Mouse (Mus musculus): ENCODE results near the gene Elf2. TPM values are rescaled to one million over a fixed set of nuclear protein-coding genes. Genes with fewer than 3 reads are reported as not detected.
A peak's percentile ranks its signal among the peaks of the same experiment; 100 is the strongest.

The Elf2 gene
- 50.3 and 51.3 TPM in 2 replicates for polyA plus RNA-seq (2015; fragmentation: Nextera tagmentation; extraction: Ambion mirVana)

GRCm38 (mm10) chr3:51340552-51341267 lies at the start of gene Elf2:
Gene Elf2, minus strand, starts transcription at chr3:51340663.
- Histone ChIP-seq H3K9me3 (no peaks in the 10 kb centered on the region), H3K4me2 (replicated peaks) (peak within 1 kb of the TSS; percentile 76), H3K27me3 (no peaks in the 10 kb centered on the region), H3K36me3 (no peaks in the 10 kb centered on the region), H3K9ac (replicated peaks) (peak within 1 kb of the TSS; percentile 96), H3K4me1 (replicated peaks) (peaks cover 19% of the 10 kb centered on the region), H3K4me3 (replicated peaks) (peak within 1 kb of the TSS; percentile 93), H3K27ac (peak within 1 kb of the TSS; percentile 99)
- under 1% methylated on average over 83 of the region's 87 CpGs for WGBS
- peak; percentile 82 for ATAC-seq

GRCm38 (mm10) chr3:51388904-51389303 lies 48.4 kb upstream of the Elf2 start:
- H3K4me2 ChIP-seq (replicated peaks), result peak overlapping the region; percentile 39
- WGBS, result 12% methylated on average over 13 of the region's 13 CpGs
- no peaks in the 10 kb centered on the region for H3K9me3 ChIP-seq
- no peak overlapping the region for H3K27ac ChIP-seq
- H3K27me3 ChIP-seq, result peaks cover 5% of the 10 kb centered on the region; the same call in 1 of the 2 replicates
- H3K36me3 ChIP-seq, result no peaks in the 10 kb centered on the region
- H3K9ac ChIP-seq (replicated peaks), result 0 out of 2 replicates have a peak overlapping the region, but pooled peaks have one; percentile 29
- H3K4me1 ChIP-seq (replicated peaks), result peaks cover 14% of the 10 kb centered on the region
- H3K4me3 ChIP-seq (replicated peaks), result 0 out of 2 replicates have a peak overlapping the region, but pooled peaks have one; percentile 5
- peak; percentile 45; the same call in 1 of the 2 replicates for ATAC-seq

GRCm38 (mm10) chr3:51387868-51388381 lies 47.5 kb upstream of the Elf2 start:
- H3K9ac ChIP-seq (replicated peaks), result no peak overlapping the region

GRCm38 (mm10) chr3:51387134-51387451 lies 46.6 kb upstream of the Elf2 start:
- WGBS, result 75% methylated on average over 3 of the region's 3 CpGs
- no peak for ATAC-seq

More at GRCm38 (mm10) chr3:51387868-51388381, 47.5 kb upstream of the Elf2 start:
- 52% methylated on average over 8 of the region's 8 CpGs for WGBS
- H3K4me3 ChIP-seq (replicated peaks), result no peak overlapping the region
- ATAC-seq, result no peak
- no peak overlapping the region for H3K27ac ChIP-seq
- no peak overlapping the region for H3K4me2 ChIP-seq (replicated peaks)
- H3K4me1 ChIP-seq (replicated peaks), result peaks cover 24% of the 10 kb centered on the region
- H3K27me3 ChIP-seq, result peaks cover 5% of the 10 kb centered on the region; the same call in 1 of the 2 replicates
- no peaks in the 10 kb centered on the region for H3K36me3 ChIP-seq
- no peaks in the 10 kb centered on the region for H3K9me3 ChIP-seq

GRCm38 (mm10) chr3:51386441-51387133 lies 46.1 kb upstream of the Elf2 start:
- H3K4me2 ChIP-seq (replicated peaks), result no peak overlapping the region
- no peak overlapping the region for H3K4me3 ChIP-seq (replicated peaks)
- ATAC-seq, result no peak
- no peak overlapping the region for H3K27ac ChIP-seq
- H3K9ac ChIP-seq (replicated peaks), result no peak overlapping the region
- no peaks in the 10 kb centered on the region for H3K9me3 ChIP-seq
- peaks cover 5% of the 10 kb centered on the region; the same call in 1 of the 2 replicates for H3K27me3 ChIP-seq
- H3K36me3 ChIP-seq, result no peaks in the 10 kb centered on the region
- 37% methylated on average over 12 of the region's 12 CpGs for WGBS
- H3K4me1 ChIP-seq (replicated peaks), result peaks cover 24% of the 10 kb centered on the region

More at GRCm38 (mm10) chr3:51387134-51387451, 46.6 kb upstream of the Elf2 start:
- H3K36me3 ChIP-seq, result no peaks in the 10 kb centered on the region
- no peak overlapping the region for H3K27ac ChIP-seq
- H3K9ac ChIP-seq (replicated peaks), result no peak overlapping the region
- peaks cover 24% of the 10 kb centered on the region for H3K4me1 ChIP-seq (replicated peaks)
- H3K27me3 ChIP-seq, result peaks cover 5% of the 10 kb centered on the region; the same call in 1 of the 2 replicates
- H3K9me3 ChIP-seq, result no peaks in the 10 kb centered on the region
- H3K4me2 ChIP-seq (replicated peaks), result no peak overlapping the region
- H3K4me3 ChIP-seq (replicated peaks), result no peak overlapping the region

- ATAC-seq, result no peak
- Histone ChIP-seq H3K4me3 (replicated peaks) (no peak overlapping the region), H3K9me3 (no peaks in the 10 kb centered on the region), H3K4me2 (replicated peaks) (no peak overlapping the region), H3K4me1 (replicated peaks) (peaks cover 18% of the 10 kb centered on the region), H3K27me3 (peaks cover 5% of the 10 kb centered on the region; the same call in 1 of the 2 replicates), H3K9ac (replicated peaks) (no peak overlapping the region), H3K27ac (no peak overlapping the region), H3K36me3 (no peaks in the 10 kb centered on the region)
- WGBS, result 19% methylated on average over 12 of the region's 12 CpGs
Measured at GRCm38 (mm10) chr3:51383409-51383808, 42.9 kb upstream of the Elf2 start.

GRCm38 (mm10) chr3:51380660-51381014 lies 40.2 kb upstream of the Elf2 start:
- Histone ChIP-seq H3K9ac (replicated peaks) (no peak overlapping the region), H3K27me3 (no peaks in the 10 kb centered on the region), H3K9me3 (no peaks in the 10 kb centered on the region), H3K36me3 (no peaks in the 10 kb centered on the region), H3K4me2 (replicated peaks) (no peak overlapping the region), H3K4me1 (replicated peaks) (peaks cover 10% of the 10 kb centered on the region), H3K4me3 (replicated peaks) (no peak overlapping the region), H3K27ac (no peak overlapping the region)
- ATAC-seq, result no peak
- whole genome bisulfite sequencing, result 75% methylated on average over 3 of the region's 5 CpGs

- Histone ChIP-seq H3K4me2 (replicated peaks) (no peak overlapping the region), H3K36me3 (no peaks in the 10 kb centered on the region), H3K9me3 (no peaks in the 10 kb centered on the region), H3K27ac (no peak overlapping the region), H3K9ac (replicated peaks) (no peak overlapping the region), H3K4me1 (replicated peaks) (peaks cover 10% of the 10 kb centered on the region), H3K27me3 (no peaks in the 10 kb centered on the region), H3K4me3 (replicated peaks) (no peak overlapping the region)
- no peak for ATAC-seq
- WGBS, result 77% methylated on average over 5 of the region's 5 CpGs
Measured at GRCm38 (mm10) chr3:51379786-51380659, 39.6 kb upstream of the Elf2 start.

- H3K9me3 ChIP-seq, result no peaks in the 10 kb centered on the region
- 85% methylated on average over 3 of the region's 3 CpGs for WGBS
- no peak overlapping the region for H3K27ac ChIP-seq
- no peak for ATAC-seq
- no peaks in the 10 kb centered on the region for H3K27me3 ChIP-seq
- peaks cover 7% of the 10 kb centered on the region for H3K4me1 ChIP-seq (replicated peaks)
- no peak overlapping the region for H3K9ac ChIP-seq (replicated peaks)
- no peaks in the 10 kb centered on the region for H3K36me3 ChIP-seq
- peak overlapping the region; percentile 39 for H3K4me2 ChIP-seq (replicated peaks)
- H3K4me3 ChIP-seq (replicated peaks), result no peak overlapping the region
Measured at GRCm38 (mm10) chr3:51378665-51378946, 38.1 kb upstream of the Elf2 start.

GRCm38 (mm10) chr3:51377878-51378664 lies 37.6 kb upstream of the Elf2 start:
- WGBS, result 43% methylated on average over 31 of the region's 31 CpGs
- H3K4me3 ChIP-seq (replicated peaks), result peak overlapping the region; percentile 5; the same call in 1 of the 2 replicates
- no peaks in the 10 kb centered on the region for H3K27me3 ChIP-seq
- peak overlapping the region; percentile 39 for H3K4me2 ChIP-seq (replicated peaks)
- no peak overlapping the region for H3K27ac ChIP-seq
- H3K4me1 ChIP-seq (replicated peaks), result peaks cover 2% of the 10 kb centered on the region; the same call in 1 of the 2 replicates
- H3K9me3 ChIP-seq, result no peaks in the 10 kb centered on the region
- no peak overlapping the region for H3K9ac ChIP-seq (replicated peaks)
- ATAC-seq, result no peak
- no peaks in the 10 kb centered on the region for H3K36me3 ChIP-seq

All from midbrain, embryonic 13.5 days (tissue).